Mouse (Mus musculus): ENCODE results near the gene Klf1. TPM values are rescaled to one million over a fixed set of nuclear protein-coding genes. Genes with fewer than 3 reads are reported as not detected.
A peak's percentile ranks its signal among the peaks of the same experiment; 100 is the strongest.

Klf1 gene
- total and polyA plus RNA-seq, 3 experiments, result 0.20 to 0.38 (median 0.24) TPM

- H3K9me3 ChIP-seq (replicated peaks; ENCODE audit: low read length), result peaks cover 2% of the 10 kb centered on the region
- H3K4me2 ChIP-seq (ENCODE audit: insufficient read depth, low read depth, poor library complexity, severe bottlenecking), result peak within 1 kb of the TSS; percentile 16
- DNase-seq (ENCODE audit: extremely low read depth), result no peak
- H3K4me1 ChIP-seq (ENCODE audit: control insufficient read depth in 1 of 2, insufficient read depth in 2 of 2), result peaks cover 0 to 9% of the 10 kb centered on the region in 2 experiments; a peak in 2 of 4 replicates
- TF ChIP-seq SMC3 (IDR thresholded peaks at IDR 0.05; ENCODE audit: low read depth, low read length), result peak; percentile 29; the same call in 1 of the 2 replicates
- TF ChIP-seq NELFE (IDR thresholded peaks at IDR 0.05; ENCODE audit: low read depth, low read length), result no peak
- no peak for TF ChIP-seq HCFC1 (IDR thresholded peaks at IDR 0.05; ENCODE audit: low read depth, low read length)
- no peak for TF ChIP-seq ZKSCAN1 (IDR thresholded peaks at IDR 0.05; ENCODE audit: borderline replicate concordance, low read depth, low read length)
- peak in 1 of 2 experiments; percentile 61; a peak in 2 of 4 replicates for TF ChIP-seq CTCF (conservative IDR thresholded peaks at IDR 0.05 in 1 of 2, IDR thresholded peaks at IDR 0.05 in 1 of 2; ENCODE audit: low read depth in 2 of 2, low read length in 2 of 2)
- no peak for TF ChIP-seq JUND (conservative IDR thresholded peaks at IDR 0.05; ENCODE audit: low read depth, low read length)
- no peak for TF ChIP-seq EP300 (IDR thresholded peaks at IDR 0.05; ENCODE audit: low read length)
- TF ChIP-seq ZNF384 (IDR thresholded peaks at IDR 0.05; ENCODE audit: low read depth, low read length), result no peak
- no peak for TF ChIP-seq TCF12 (IDR thresholded peaks at IDR 0.05; ENCODE audit: low read depth, low read length)
- peak; percentile 39 for TF ChIP-seq RAD21 (IDR thresholded peaks at IDR 0.05; ENCODE audit: low read depth, low read length)
- TF ChIP-seq MXI1 (IDR thresholded peaks at IDR 0.05; ENCODE audit: low read depth, low read length), result no peak
- TF ChIP-seq NRF1 (IDR thresholded peaks at IDR 0.05; ENCODE audit: low read depth, low read length), result no peak
- dilution Hi-C loops (cut with MboI; ENCODE audit: extremely low pct_ligation_motif_present, extremely low pct_unique_long_range_greater_than_20kb, low sequenced_read_pairs) (no loop called here), in situ Hi-C loops (cut with MboI; ENCODE audit: low pct_ligation_motif_present, low pct_unique_long_range_greater_than_20kb, low sequenced_read_pairs) (no loop called here)
- no peak within 1 kb of the TSS for H3K9ac ChIP-seq (ENCODE audit: insufficient read depth, low read depth)
- H3K36me3 ChIP-seq (replicated peaks in 1 of 2; ENCODE audit: control insufficient read depth in 1 of 2, insufficient read depth in 1 of 2, low read length in 1 of 2), result no peaks in the 10 kb centered on the region
- peaks cover 70% of the 10 kb centered on the region for H3K27me3 ChIP-seq (replicated peaks)
- no peak within 1 kb of the TSS for H3K27ac ChIP-seq (ENCODE audit: insufficient read depth, low read depth)
- no peaks in the 10 kb centered on the region for H3K79me2 ChIP-seq (replicated peaks; ENCODE audit: control insufficient read depth, extremely low read depth, insufficient read depth, poor library complexity, severe bottlenecking)
- no peak within 1 kb of the TSS for H3K4me3 ChIP-seq (replicated peaks in 1 of 3; ENCODE audit: low read depth in 2 of 3, low read length in 2 of 3, poor library complexity in 1 of 3)
These were observed 45.0 kb downstream of the Klf1 start, which contains the start of gene Rtbdn for GRCm38 (mm10) chr8:84946528-84947240. Rtbdn (plus strand) TSS chr8:84946991.

DNA sequence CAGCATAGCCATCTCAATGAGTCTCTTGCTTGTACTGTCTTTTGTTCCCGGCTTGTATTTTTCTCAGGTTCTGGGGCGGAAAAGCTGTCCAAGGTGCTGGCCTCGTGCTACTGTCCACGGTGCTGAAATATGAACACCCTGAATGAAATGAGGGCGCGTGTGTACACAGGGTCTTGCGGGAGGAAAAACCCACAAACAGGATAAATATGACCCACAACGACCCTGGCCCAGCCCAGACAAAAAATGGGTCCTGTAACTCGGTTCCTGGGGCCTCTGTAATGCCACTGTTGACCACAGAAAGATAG lies 45.5 kb downstream of the Klf1 start:
- no peak overlapping the region for H3K4me3 ChIP-seq (replicated peaks in 1 of 3; ENCODE audit: low read depth in 2 of 3, low read length in 2 of 3, poor library complexity in 1 of 3)
- dilution Hi-C loops (cut with MboI; ENCODE audit: extremely low pct_ligation_motif_present, extremely low pct_unique_long_range_greater_than_20kb, low sequenced_read_pairs) (no loop called here), in situ Hi-C loops (cut with MboI; ENCODE audit: low pct_ligation_motif_present, low pct_unique_long_range_greater_than_20kb, low sequenced_read_pairs) (no loop called here)
- no peaks in the 10 kb centered on the region for H3K36me3 ChIP-seq (replicated peaks in 1 of 2; ENCODE audit: control insufficient read depth in 1 of 2, insufficient read depth in 1 of 2, low read length in 1 of 2)
- H3K9ac ChIP-seq (ENCODE audit: insufficient read depth, low read depth), result no peak overlapping the region
- no peak for DNase-seq (ENCODE audit: extremely low read depth)
- H3K79me2 ChIP-seq (replicated peaks; ENCODE audit: control insufficient read depth, extremely low read depth, insufficient read depth, poor library complexity, severe bottlenecking), result no peaks in the 10 kb centered on the region
- peaks cover 0 to 9% of the 10 kb centered on the region in 2 experiments; a peak in 2 of 4 replicates for H3K4me1 ChIP-seq (ENCODE audit: control insufficient read depth in 1 of 2, insufficient read depth in 2 of 2)
- H3K27ac ChIP-seq (ENCODE audit: insufficient read depth, low read depth), result no peak overlapping the region
- TF ChIP-seq BHLHE40 (IDR thresholded peaks at IDR 0.05; ENCODE audit: low read depth, low read length) (no peak), NRF1 (IDR thresholded peaks at IDR 0.05; ENCODE audit: low read depth, low read length) (no peak), ELF1 (IDR thresholded peaks at IDR 0.05; ENCODE audit: low read depth, low read length) (no peak), JUN (IDR thresholded peaks at IDR 0.05; ENCODE audit: insufficient read depth, low read depth, low read length) (no peak), SIN3A (IDR thresholded peaks at IDR 0.05; ENCODE audit: low read length) (peak; percentile 99), POLR2A (IDR thresholded peaks at IDR 0.05; ENCODE audit: low read depth, low read length) (no peak), MXI1 (IDR thresholded peaks at IDR 0.05; ENCODE audit: low read depth, low read length) (peak; percentile 68; the same call in 1 of the 2 replicates)
- H3K4me2 ChIP-seq (ENCODE audit: insufficient read depth, low read depth, poor library complexity, severe bottlenecking), result no peak overlapping the region
- H3K9me3 ChIP-seq (replicated peaks; ENCODE audit: low read length), result peaks cover 2% of the 10 kb centered on the region
- H3K27me3 ChIP-seq (replicated peaks), result peaks cover 68% of the 10 kb centered on the region
